Mouse (Mus musculus): ENCODE measurements around the gene Cabin1. TPM values are rescaled to one million over a fixed set of nuclear protein-coding genes. Genes with fewer than 3 reads are reported as not detected.
A peak's percentile ranks its signal among the peaks of the same experiment; 100 is the strongest.

The Cabin1 gene
- polyA plus RNA-seq, 1 experiment = 56.6 TPM

DNA sequence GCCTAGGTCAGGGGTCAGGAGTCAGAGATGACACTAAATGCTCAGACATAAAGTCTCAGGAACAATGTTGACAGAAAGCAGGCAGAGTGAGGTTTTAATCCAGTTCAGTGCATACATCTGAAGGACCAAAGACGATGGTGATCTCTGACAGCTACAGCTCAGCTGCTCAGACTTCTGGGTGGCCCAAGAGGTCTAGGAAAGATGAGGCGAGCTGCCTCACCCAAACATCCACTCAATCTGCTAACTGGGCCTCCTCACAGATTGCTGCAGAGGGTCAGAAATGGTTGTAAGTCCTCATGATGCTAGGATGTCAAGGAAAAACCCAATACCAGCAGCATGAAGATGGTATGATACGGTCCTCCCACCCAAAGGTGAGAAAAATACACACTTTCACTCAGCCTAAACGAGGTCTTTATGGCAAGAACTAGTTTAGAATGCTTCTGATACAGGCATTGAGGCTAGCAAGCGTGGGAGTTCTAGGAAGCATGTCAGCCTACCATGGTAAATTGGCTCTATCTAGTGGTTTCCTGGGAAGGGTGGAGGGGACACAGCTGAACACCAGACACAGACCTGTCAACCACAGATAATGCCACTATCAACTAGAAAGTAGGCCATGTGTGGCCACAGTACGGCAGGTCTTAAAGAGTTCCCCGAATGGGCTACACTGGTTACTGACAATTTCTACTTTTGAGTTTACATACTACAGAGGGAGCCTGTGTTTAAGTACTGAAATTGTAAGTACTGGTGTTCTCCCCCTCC lies 67.4 kb downstream of the Cabin1 start:
- DNase-seq (ENCODE audit: low read depth) = no peak
- no peak for TF ChIP-seq CTCF (IDR thresholded peaks at IDR 0.05; ENCODE audit: borderline replicate concordance, extremely low read depth, insufficient read depth, insufficient read length)
- no peak for TF ChIP-seq POLR2A (IDR thresholded peaks at IDR 0.05; ENCODE audit: borderline replicate concordance, extremely low read depth, insufficient read depth, insufficient read length, poor library complexity, severe bottlenecking)

DNA sequence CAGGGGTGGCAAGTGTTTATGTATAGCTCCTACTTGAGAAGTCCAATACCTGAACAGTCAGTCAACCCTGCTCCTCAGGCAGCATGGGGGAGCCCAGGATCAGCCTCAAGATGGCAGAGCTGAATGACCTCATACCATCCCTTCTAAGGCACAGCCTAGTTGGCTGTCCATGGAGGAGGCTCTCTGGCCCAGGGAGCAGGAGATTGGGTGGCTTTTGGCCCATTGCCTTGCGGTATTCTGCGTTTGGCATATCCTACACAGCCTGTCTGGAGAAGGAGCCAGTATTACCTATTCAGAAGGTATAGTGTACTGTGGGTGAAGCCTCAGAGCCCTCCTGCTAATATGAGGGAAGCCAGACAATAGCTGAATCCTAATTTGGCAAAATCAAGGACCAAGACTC lies 68.6 kb downstream of the Cabin1 start:
- TF ChIP-seq POLR2A (IDR thresholded peaks at IDR 0.05; ENCODE audit: borderline replicate concordance, extremely low read depth, insufficient read depth, insufficient read length, poor library complexity, severe bottlenecking) (no peak), CTCF (IDR thresholded peaks at IDR 0.05; ENCODE audit: borderline replicate concordance, extremely low read depth, insufficient read depth, insufficient read length) (no peak)
- no peak for DNase-seq (ENCODE audit: low read depth)

DNA sequence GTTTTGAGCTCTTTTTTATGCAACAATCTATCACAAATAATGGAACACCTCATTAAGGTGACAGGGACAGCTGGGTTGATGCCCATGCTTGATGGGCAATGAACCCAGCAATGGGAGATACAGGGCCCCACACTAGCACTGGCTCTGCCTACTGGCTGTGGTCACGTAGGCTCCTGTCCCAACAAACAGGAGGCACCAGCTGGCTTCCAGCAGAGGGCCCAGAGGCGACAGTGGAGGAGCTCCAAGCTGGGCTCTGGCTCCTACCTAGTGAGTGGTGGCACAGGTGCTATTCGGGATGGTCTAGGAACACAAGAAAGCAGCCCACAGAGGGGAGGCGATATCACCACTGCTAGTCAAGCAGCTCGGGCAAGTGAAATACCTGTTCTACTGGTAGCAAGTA lies 69.1 kb downstream of the Cabin1 start:
- TF ChIP-seq CTCF (IDR thresholded peaks at IDR 0.05; ENCODE audit: borderline replicate concordance, extremely low read depth, insufficient read depth, insufficient read length) (no peak), POLR2A (IDR thresholded peaks at IDR 0.05; ENCODE audit: borderline replicate concordance, extremely low read depth, insufficient read depth, insufficient read length, poor library complexity, severe bottlenecking) (no peak)

DNA sequence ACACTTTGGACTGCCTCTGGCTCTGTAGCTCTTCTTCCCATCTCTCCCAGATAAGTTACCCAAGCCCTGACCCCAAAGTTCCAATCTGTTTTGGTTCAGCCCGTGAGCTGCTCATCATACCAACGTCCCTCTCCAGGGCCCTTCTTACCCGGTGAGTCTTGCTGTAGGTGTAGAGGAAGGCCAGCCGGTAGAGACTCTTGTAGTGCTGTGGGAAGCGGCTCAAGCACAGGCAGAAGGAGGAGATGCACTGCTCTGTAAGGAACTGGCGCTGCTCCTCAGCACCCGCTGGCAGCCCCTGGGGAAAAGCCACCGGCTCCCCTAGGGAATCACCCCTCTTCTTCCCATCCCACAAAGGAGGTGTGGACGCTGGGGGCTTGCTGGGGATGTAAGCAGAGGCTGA lies 69.6 kb downstream of the Cabin1 start:
- no peak for DNase-seq (ENCODE audit: low read depth)
- TF ChIP-seq CTCF (IDR thresholded peaks at IDR 0.05; ENCODE audit: borderline replicate concordance, extremely low read depth, insufficient read depth, insufficient read length) = no peak
- no peak for TF ChIP-seq POLR2A (IDR thresholded peaks at IDR 0.05; ENCODE audit: borderline replicate concordance, extremely low read depth, insufficient read depth, insufficient read length, poor library complexity, severe bottlenecking)

More for the DNA sequence above, 69.1 kb downstream of the Cabin1 start:
- no peak for DNase-seq (ENCODE audit: low read depth)

DNA sequence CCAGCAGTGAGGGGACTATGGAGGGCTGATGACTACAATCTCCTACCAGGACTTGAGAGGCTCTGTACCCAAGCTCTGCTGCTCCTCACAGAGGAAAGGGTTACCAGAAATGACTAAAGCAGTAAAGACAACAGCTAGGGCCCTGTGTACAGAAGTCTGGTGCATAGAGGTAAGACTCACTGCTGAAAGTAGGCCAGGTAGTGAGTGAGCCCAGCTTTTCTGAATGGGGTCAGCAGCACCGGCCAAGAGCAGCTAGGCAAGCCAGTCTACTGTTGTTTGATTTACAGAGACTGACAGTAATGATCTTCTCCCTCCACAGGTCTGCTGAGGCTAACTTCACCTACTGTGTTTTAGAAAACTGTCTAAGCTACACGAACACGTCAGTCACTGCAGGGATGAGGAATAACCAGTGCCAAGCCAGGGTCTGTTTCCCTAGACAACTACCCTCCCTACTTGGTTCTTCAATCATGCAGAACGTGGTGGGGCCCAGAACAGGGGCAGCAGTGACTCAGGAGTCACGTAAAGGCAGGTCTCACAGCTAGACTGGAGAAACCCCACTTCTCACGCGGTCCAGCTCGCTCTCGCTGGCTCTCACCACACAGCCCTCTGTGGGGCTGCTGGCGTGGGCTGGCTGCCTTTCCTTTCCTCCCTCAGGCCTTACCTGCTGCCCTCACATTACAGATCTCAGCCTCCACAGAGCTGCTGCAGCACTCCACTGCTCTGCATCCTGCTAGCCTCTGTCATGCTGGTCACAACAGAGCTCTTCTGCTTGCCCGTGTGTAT lies 70.5 kb downstream of the Cabin1 start:
- TF ChIP-seq POLR2A (IDR thresholded peaks at IDR 0.05; ENCODE audit: borderline replicate concordance, extremely low read depth, insufficient read depth, insufficient read length, poor library complexity, severe bottlenecking) (no peak), CTCF (IDR thresholded peaks at IDR 0.05; ENCODE audit: borderline replicate concordance, extremely low read depth, insufficient read depth, insufficient read length) (no peak)
- peak; percentile 4 for DNase-seq (ENCODE audit: low read depth)

DNA sequence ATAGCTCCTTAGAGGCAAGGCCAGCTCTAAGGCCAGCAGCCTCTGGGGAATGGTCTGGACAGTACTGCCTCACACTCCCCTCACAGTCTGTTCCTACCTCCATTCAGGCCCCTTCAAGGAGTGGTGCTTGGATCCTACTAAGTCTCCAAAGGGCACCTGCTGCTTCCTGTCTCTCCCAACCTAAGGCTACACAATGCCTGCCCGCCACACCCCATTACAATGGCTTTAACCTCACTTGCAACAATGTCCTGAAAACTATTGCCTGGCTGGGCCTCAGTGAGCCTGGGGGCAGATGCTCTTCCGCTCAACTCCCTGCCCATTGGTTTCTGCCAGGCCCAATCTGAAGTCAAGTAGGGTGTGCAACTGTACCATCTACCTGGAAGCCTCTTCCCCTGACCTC lies 75.5 kb downstream of the Cabin1 start:
- TF ChIP-seq POLR2A (IDR thresholded peaks at IDR 0.05; ENCODE audit: borderline replicate concordance, extremely low read depth, insufficient read depth, insufficient read length, poor library complexity, severe bottlenecking) = no peak
- no peak for TF ChIP-seq CTCF (IDR thresholded peaks at IDR 0.05; ENCODE audit: borderline replicate concordance, extremely low read depth, insufficient read depth, insufficient read length)
- DNase-seq (ENCODE audit: low read depth) = no peak

DNA sequence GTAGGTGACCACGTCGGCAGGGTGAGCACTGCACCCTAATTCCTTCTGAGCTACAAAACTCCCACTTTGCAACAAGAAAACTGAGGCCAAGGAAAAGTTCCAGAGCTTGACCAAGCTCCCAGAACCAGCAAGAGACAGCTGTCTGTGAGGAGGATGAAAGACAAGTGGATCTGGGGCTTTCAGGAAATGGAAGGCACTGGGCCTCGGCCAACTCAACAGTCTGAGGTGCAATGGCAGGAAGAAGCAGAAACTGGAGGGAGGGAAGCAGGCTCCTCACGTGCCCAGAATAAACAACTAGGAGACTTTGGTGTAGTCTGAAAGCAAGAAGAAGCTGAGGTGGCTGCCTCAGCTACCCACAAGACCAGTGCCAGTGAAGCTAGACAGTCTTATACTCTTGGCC lies 77.4 kb downstream of the Cabin1 start:
- TF ChIP-seq POLR2A (IDR thresholded peaks at IDR 0.05; ENCODE audit: borderline replicate concordance, extremely low read depth, insufficient read depth, insufficient read length, poor library complexity, severe bottlenecking) = no peak
- TF ChIP-seq CTCF (IDR thresholded peaks at IDR 0.05; ENCODE audit: borderline replicate concordance, extremely low read depth, insufficient read depth, insufficient read length) = no peak

DNA sequence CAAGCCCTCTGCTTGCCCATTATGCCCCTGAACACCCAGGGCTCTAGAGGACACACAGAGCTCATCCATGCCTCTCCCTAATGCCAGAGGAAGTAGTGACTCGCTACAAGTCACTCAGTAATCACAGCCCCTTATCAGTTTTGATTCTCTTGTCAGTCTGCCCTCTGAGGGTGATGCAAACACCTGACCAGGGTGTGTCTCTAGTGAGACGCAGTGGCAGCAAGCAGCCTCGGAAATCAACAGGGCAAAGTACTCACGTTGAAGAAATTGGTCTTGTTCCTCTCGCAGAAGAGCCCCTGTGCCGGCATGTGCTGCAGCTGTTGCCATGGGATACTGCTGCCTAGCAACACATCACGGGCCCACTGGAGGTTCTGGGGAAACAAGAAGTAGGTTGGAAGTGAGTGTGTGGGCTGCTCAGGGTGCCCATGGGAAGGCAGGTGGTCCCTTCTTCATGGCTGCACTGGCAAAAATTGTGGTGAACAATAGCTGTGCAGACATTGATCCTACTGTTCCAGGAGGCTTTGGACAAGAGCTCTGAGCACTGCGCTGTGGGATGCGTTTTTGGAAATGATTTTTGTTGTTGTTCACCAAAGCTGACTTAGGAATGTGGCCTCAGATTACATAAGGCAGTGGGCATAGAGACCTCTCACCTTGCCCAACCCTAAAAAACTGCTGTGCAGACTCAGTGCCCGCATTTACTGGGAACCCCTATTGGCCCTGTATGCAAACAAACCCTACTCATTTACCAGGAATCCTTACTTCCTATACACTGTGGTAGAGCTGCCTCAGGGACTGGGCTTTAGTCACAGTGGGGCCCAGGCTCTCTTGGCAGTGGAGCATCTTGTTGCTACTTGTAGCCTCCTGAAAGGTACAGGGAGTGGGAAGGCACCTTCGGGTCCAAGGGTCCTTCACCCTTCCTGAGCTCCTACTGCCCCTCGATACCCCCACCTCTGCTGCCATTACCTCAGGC lies 79.8 kb downstream of the Cabin1 start:
- DNase-seq (ENCODE audit: low read depth) = peak; percentile 97
- TF ChIP-seq POLR2A (IDR thresholded peaks at IDR 0.05; ENCODE audit: borderline replicate concordance, extremely low read depth, insufficient read depth, insufficient read length, poor library complexity, severe bottlenecking) (no peak), CTCF (IDR thresholded peaks at IDR 0.05; ENCODE audit: borderline replicate concordance, extremely low read depth, insufficient read depth, insufficient read length) (no peak)

More for the DNA sequence above, 77.4 kb downstream of the Cabin1 start:
- peak; percentile 13 for DNase-seq (ENCODE audit: low read depth)

DNA sequence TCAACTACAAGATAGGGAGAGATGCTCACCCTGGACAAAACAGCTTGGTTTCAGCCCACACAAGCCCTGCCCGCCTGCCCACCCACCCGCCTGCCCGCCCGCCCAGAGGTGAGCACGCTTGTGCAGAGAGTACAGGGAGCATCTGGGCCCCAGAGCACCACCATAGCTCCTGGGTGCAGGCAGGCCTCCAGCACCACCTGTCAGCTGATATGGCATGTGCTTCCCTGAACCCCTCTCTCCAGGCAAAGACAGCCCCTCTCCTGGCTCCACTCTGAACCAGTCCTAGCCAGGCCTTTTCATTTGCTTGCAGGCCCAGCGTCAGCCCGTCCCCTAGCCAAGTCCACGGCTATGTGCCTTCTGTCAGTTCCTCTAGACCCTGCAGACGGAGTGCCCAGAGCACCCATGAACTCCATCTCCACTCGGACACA lies 83.6 kb downstream of the Cabin1 start:
- DNase-seq (ENCODE audit: low read depth) = peak; percentile 11

DNA sequence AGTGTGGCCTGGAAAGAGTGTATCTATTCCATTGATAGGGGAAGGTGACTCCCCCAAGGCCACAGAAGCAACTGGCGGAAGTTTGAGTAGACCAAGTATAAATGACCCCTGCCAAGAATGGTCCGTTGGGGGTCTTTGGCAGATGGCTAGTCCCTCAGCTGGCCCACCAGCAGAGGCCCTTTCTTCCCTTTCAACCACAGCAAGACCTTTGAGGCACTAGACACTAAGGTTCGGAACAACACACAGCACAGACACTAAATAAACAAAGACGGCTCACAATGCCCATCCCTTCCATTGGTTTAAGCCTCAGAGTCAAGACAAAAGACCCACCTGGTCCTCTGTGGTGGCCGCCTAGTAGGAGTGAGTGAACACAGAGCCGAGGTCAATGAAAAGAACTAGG lies 84.9 kb downstream of the Cabin1 start:
- no peak for DNase-seq (ENCODE audit: low read depth)
- TF ChIP-seq POLR2A (IDR thresholded peaks at IDR 0.05; ENCODE audit: borderline replicate concordance, extremely low read depth, insufficient read depth, insufficient read length, poor library complexity, severe bottlenecking) (no peak), CTCF (IDR thresholded peaks at IDR 0.05; ENCODE audit: borderline replicate concordance, extremely low read depth, insufficient read depth, insufficient read length) (no peak)

More for the DNA sequence above, 83.6 kb downstream of the Cabin1 start:
- TF ChIP-seq POLR2A (IDR thresholded peaks at IDR 0.05; ENCODE audit: borderline replicate concordance, extremely low read depth, insufficient read depth, insufficient read length, poor library complexity, severe bottlenecking) (no peak), CTCF (IDR thresholded peaks at IDR 0.05; ENCODE audit: borderline replicate concordance, extremely low read depth, insufficient read depth, insufficient read length) (no peak)

Measured in brain, embryonic 14.5 days (tissue).